Mouse (Mus musculus) lung, postnatal 0 days (tissue): Measurements from ENCODE around the gene Elob. TPM values are rescaled to one million over a fixed set of nuclear protein-coding genes. Genes with fewer than 3 reads are reported as not detected.

Experiments used
- ATAC-seq: fragments of 200-750 bp; cut with Nextera tagmentation; 2 replicates; pipeline ENCODE4 v1.8.0; 2017; ENCODE audit warnings: moderate library complexity
- DNase-seq: peaks from one replicate; pipeline ENCODE4 v3.0.0-alpha.2; 2016; ENCODE audit warnings: low spot score
- H3K27ac ChIP-seq: fragments of 300-500 bp; sonication (generic); 2 replicates; pipeline ENCODE4 v1.5.1; 2014; ENCODE audit warnings: antibody characterized with exemption, mild to moderate bottlenecking, low read length, mixed read lengths
- H3K27me3 ChIP-seq: fragments of 300-500 bp; sonication (generic); replicated peaks from 2 replicates; pipeline ENCODE4 v1.6.1; 2014; ENCODE audit warnings: low read length, mixed read lengths; ENCODE audit not compliant: insufficient read depth
- H3K36me3 ChIP-seq: fragments of 300-500 bp; sonication (generic); 2 replicates; pipeline ENCODE4 v1.6.1; 2014; ENCODE audit warnings: low read length, mixed read lengths; ENCODE audit not compliant: insufficient read depth
- H3K4me1 ChIP-seq: fragments of 300-500 bp; sonication (generic); 2 replicates; pipeline ENCODE4 v1.6.1; 2014; ENCODE audit warnings: antibody characterized with exemption, low read depth, low read length, mixed read lengths; ENCODE audit not compliant: insufficient read depth
- H3K4me2 ChIP-seq: fragments of 300-500 bp; sonication (generic); replicated peaks from 2 replicates; pipeline ENCODE4 v1.6.1; 2014; ENCODE audit warnings: low read depth, mild to moderate bottlenecking, low read length, moderate library complexity, mixed read lengths
- H3K4me3 ChIP-seq: fragments of 300-500 bp; sonication (generic); 2 replicates; pipeline ENCODE4 v1.5.1; 2014; ENCODE audit warnings: low read depth, low read length
- H3K9ac ChIP-seq: fragments of 300-500 bp; sonication (generic); replicated peaks from 2 replicates; pipeline ENCODE4 v1.6.1; 2014; ENCODE audit warnings: low read depth, mild to moderate bottlenecking
- H3K9me3 ChIP-seq: fragments of 300-500 bp; sonication (generic); 2 replicates; pipeline ENCODE4 v1.6.1; 2016; ENCODE audit warnings: low read length, mixed read lengths
- CTCF ChIP-seq: IDR thresholded peaks from 2 replicates; pipeline ENCODE4 v1.5.1; 2016; ENCODE audit warnings: antibody characterized with exemption, mild to moderate bottlenecking
- EP300 ChIP-seq: IDR thresholded peaks from 2 replicates; pipeline ENCODE4 v1.6.1; 2016; ENCODE audit warnings: antibody characterized with exemption, mild to moderate bottlenecking, control low read depth
- WGBS: fragments of 180-500 bp; shearing (Covaris S2); extraction: QIAGEN DNeasy Blood & Tissue Kit; methylation state at CpG from one replicate; pipeline ENCODE4 v1.1.7; 2014; 5-methylcytosine and 5-hydroxymethylcytosine counted together
- polyA plus RNA-seq: library from polyadenylated mRNA; unstranded; fragments of >200 nt; fragmentation: Nextera tagmentation; extraction: Ambion mirVana; gene quantifications from 2 replicates; pipeline ENCODE4 v1.2.1, GENCODE M21; 2015

Gene Elob
- polyA plus RNA-seq, 1 experiment from 2014 or later: 893 TPM

DNA sequence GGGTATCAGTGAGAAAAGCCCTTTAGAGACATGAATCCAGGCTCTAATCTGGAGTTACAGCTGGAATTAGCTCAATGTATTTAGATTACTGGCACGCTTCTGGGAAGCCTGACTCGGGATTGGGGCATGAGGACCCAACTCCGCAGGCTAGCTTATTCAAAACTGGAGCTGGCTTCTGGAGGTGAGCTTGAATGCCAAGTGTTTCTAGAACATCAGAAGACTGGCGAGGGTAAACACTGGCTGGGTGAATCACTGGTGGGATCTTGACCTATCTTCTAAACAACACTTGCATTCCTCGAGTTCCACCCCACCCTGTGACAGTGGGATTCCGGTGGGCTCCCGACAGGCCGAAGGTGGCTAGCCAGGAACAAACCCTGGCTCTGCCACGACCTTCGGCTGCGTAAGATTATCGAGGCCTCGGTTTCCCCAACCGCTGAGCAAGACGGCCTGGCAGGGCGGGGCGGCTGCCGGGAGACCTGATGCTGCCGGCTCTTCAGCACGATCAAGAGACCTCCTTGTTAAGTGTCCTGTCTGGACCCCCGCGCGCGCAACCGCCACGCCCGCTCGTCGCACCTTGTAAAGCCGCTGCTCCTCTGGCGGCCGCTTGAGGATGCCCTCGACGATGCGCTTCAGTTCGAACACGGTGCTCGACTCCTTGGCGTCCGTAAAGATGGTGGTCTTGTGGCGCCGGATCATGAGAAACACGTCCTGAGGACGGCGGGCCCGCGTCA, 500 bp downstream of the Elob start:
- peak; percentile 69 for ATAC-seq
- peak overlapping the region; percentile 85 for H3K27ac ChIP-seq
- peak overlapping the region; percentile 81 for H3K4me3 ChIP-seq
- peaks cover 20% of the 10 kb centered on the region for H3K36me3 ChIP-seq
- H3K9me3 ChIP-seq: no peaks in the 10 kb centered on the region
- peak; percentile 62 for DNase-seq
- H3K4me2 ChIP-seq: peak overlapping the region; percentile 79
- WGBS: under 1% methylated on average over 40 of the region's 47 CpGs
- TF ChIP-seq EP300 (no peak), CTCF (peak; percentile 42)
- H3K9ac ChIP-seq: peak overlapping the region; percentile 70
- H3K27me3 ChIP-seq: 0 out of 2 replicates have a peak, but pooled peaks cover 3% of the 10 kb centered on the region
- H3K4me1 ChIP-seq: peaks cover 5% of the 10 kb centered on the region; the same call in 1 of the 2 replicates

GRCm38 (mm10) chr17:23825591-23825990, 3.3 kb downstream of the Elob start:
- H3K9ac ChIP-seq: no peak overlapping the region
- H3K4me1 ChIP-seq: peaks cover 5% of the 10 kb centered on the region; the same call in 1 of the 2 replicates
- H3K27me3 ChIP-seq: no peaks in the 10 kb centered on the region
- H3K4me2 ChIP-seq: no peak overlapping the region
- ATAC-seq: no peak
- H3K4me3 ChIP-seq: no peak overlapping the region
- 81% methylated on average over 4 of the region's 4 CpGs for WGBS
- TF ChIP-seq EP300 (no peak), CTCF (no peak)
- H3K36me3 ChIP-seq: peaks cover 42% of the 10 kb centered on the region
- no peak overlapping the region for H3K27ac ChIP-seq
- no peak for DNase-seq
- no peaks in the 10 kb centered on the region for H3K9me3 ChIP-seq

GRCm38 (mm10) chr17:23823614-23824013, 5.3 kb downstream of the Elob start:
- Histone ChIP-seq H3K9ac (no peak overlapping the region), H3K4me2 (no peak overlapping the region), H3K9me3 (0 out of 2 replicates have a peak, but pooled peaks cover 8% of the 10 kb centered on the region), H3K36me3 (peaks cover 61% of the 10 kb centered on the region), H3K27ac (no peak overlapping the region), H3K4me3 (no peak overlapping the region), H3K4me1 (peaks cover 5% of the 10 kb centered on the region; the same call in 1 of the 2 replicates), H3K27me3 (no peaks in the 10 kb centered on the region)
- TF ChIP-seq CTCF (no peak), EP300 (no peak)
- ATAC-seq (no peak), DNase-seq (no peak)
- 87% methylated on average over 12 of the region's 12 CpGs for WGBS

DNA sequence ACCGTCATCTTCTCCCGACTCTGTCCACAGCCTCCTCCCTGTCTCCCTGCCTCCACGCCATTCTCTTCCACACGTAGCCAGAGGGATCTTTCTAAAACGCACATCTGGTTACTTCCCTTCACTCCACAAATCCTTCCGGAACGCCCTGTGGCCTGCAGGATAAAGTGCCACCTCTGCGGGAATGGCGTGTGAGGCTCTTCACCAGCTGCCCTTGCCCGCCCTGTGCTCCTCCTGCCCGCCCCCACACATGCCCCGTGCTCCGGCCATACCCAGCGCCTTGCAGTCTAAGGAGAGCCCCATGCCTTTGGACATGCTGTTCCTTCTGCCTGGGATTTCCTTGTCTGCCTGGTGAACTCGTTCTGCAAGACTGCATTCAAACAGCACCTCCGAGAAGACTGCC, 5.9 kb downstream of the Elob start:
- Histone ChIP-seq H3K4me1 (0 out of 2 replicates have a peak, but pooled peaks cover under 1% of the 10 kb centered on the region), H3K4me3 (no peak overlapping the region), H3K4me2 (no peak overlapping the region), H3K9ac (no peak overlapping the region), H3K36me3 (peaks cover 67% of the 10 kb centered on the region), H3K27me3 (no peaks in the 10 kb centered on the region), H3K9me3 (0 out of 2 replicates have a peak, but pooled peaks cover 8% of the 10 kb centered on the region), H3K27ac (no peak overlapping the region)
- WGBS: 79% methylated on average over 16 of the region's 16 CpGs
- no peak for DNase-seq
- no peak for ATAC-seq
- no peak for TF ChIP-seq CTCF
- no peak for TF ChIP-seq EP300

GRCm38 (mm10) chr17:23822094-23822493, 6.8 kb downstream of the Elob start:
- H3K36me3 ChIP-seq: peaks cover 76% of the 10 kb centered on the region
- DNase-seq (no peak), ATAC-seq (no peak)
- no peak overlapping the region for H3K4me2 ChIP-seq
- no peaks in the 10 kb centered on the region for H3K27me3 ChIP-seq
- H3K4me3 ChIP-seq: no peak overlapping the region
- no peaks in the 10 kb centered on the region for H3K4me1 ChIP-seq
- H3K9ac ChIP-seq: no peak overlapping the region
- no peak for TF ChIP-seq EP300
- no peak for TF ChIP-seq CTCF
- no peak overlapping the region for H3K27ac ChIP-seq
- WGBS: 51% methylated on average over 6 of the region's 6 CpGs
- H3K9me3 ChIP-seq: 0 out of 2 replicates have a peak, but pooled peaks cover 8% of the 10 kb centered on the region

- no peak overlapping the region for H3K27ac ChIP-seq
- DNase-seq: no peak
- no peak overlapping the region for H3K4me2 ChIP-seq
- peaks cover 83% of the 10 kb centered on the region for H3K36me3 ChIP-seq
- TF ChIP-seq EP300 (no peak), CTCF (no peak)
- no peak for ATAC-seq
- no peak overlapping the region for H3K9ac ChIP-seq
- 0 out of 2 replicates have a peak, but pooled peaks cover 8% of the 10 kb centered on the region for H3K9me3 ChIP-seq
- H3K4me3 ChIP-seq: no peak overlapping the region
- H3K4me1 ChIP-seq: no peaks in the 10 kb centered on the region
- WGBS: 92% methylated on average over 5 of the region's 5 CpGs
- no peaks in the 10 kb centered on the region for H3K27me3 ChIP-seq
Observed at GRCm38 (mm10) chr17:23820731-23821130, 8.2 kb downstream of the Elob start.
